Comparison of ENCODE assay signal across 22 mouse cellular contexts in genomic region chr9:22064341-22064740, GRCm38 (mm10). TPM values are rescaled to one million over a fixed set of nuclear protein-coding genes. Genes with fewer than 3 reads are reported as not detected.
DNase-seq lines count a peak whose midpoint lies in the region; ATAC-seq lines count a peak whose summit lies in the region.
"Had no signal": no experiment of that assay in that cellular context is flagged by ENCODE, and none has a peak within 500 bp of the region (broad histone marks: within the 10 kb centered on the region; RNA-seq: fewer than 3 reads in every experiment).

No protein-coding gene starts in this region.

- H3K4me1 ChIP-seq in heart, embryonic 15.5 days (replicated peaks), result 0 out of 2 replicates have a peak, but pooled peaks cover 1% of the 10 kb centered on the region
- H3K4me1 ChIP-seq: limb, embryonic 10.5 days; lung, embryonic 15.5 days; stomach, embryonic 15.5 days had no signal

- no peaks in the 10 kb centered on the region for H3K9me3 ChIP-seq in heart, embryonic 15.5 days (replicated peaks)
- H3K9me3 ChIP-seq: G1E; limb, embryonic 10.5 days; liver, embryonic 12.5 days; lung, embryonic 15.5 days; neural tube, embryonic 13.5 days; stomach, embryonic 15.5 days had no signal

- ATAC-seq in heart, embryonic 15.5 days (replicated peaks; ENCODE audit: insufficient number of reproducible peaks, insufficient read depth, low FRiP score, low read depth), result 0 out of 2 replicates have a peak, but pooled peaks have one; percentile 14
- ATAC-seq in megakaryocyte-erythroid progenitor cell, adult 5-6 weeks (replicated peaks; ENCODE audit: low FRiP score, low TSS enrichment, poor library complexity, severe bottlenecking), result peak; percentile 37; the same call in 1 of the 2 replicates
- no peak for ATAC-seq in megakaryocyte, adult 5-6 weeks (ENCODE audit: poor library complexity, severe bottlenecking)
- ATAC-seq: liver, embryonic 12.5 days had no signal

- peaks cover 39% of the 10 kb centered on the region for H3K36me3 ChIP-seq in heart, embryonic 15.5 days

- DNase-seq in heart, adult 8-10 months (ENCODE audit: low spot score), result no peak
- peak; percentile 26 for DNase-seq in right cerebral cortex, postnatal 25 days
- no peak for DNase-seq in right cerebral cortex, postnatal 4 days
- DNase-seq in cerebellum, adult 9-11 months, result peak; percentile 96
- no peak for DNase-seq in lung, postnatal 4 days
- DNase-seq: adrenal gland, adult 2 months; heart, postnatal 4 days; spleen, adult 18-20 months had no signal

- H3K4me2 ChIP-seq in heart, embryonic 15.5 days, result no peak overlapping the region
- H3K4me2 ChIP-seq: heart, embryonic 11.5 days; liver, embryonic 12.5 days; lung, embryonic 15.5 days; neural tube, embryonic 13.5 days; stomach, embryonic 15.5 days had no signal

- WGBS in heart, embryonic 15.5 days, result 88% methylated on average over 3 of the region's 3 CpGs

- no peaks in the 10 kb centered on the region for H3K27me3 ChIP-seq in heart, embryonic 15.5 days
- H3K27me3 ChIP-seq: liver, embryonic 12.5 days; lung, embryonic 15.5 days; neural tube, embryonic 13.5 days; stomach, embryonic 15.5 days had no signal

- no peak overlapping the region for H3K4me3 ChIP-seq in heart, embryonic 15.5 days
- H3K4me3 ChIP-seq: limb, embryonic 10.5 days; liver, embryonic 12.5 days; lung, embryonic 15.5 days; neural tube, embryonic 13.5 days; stomach, embryonic 15.5 days had no signal

- H3K9ac ChIP-seq in heart, embryonic 15.5 days, result no peak overlapping the region
- H3K9ac ChIP-seq: liver, embryonic 12.5 days; lung, embryonic 15.5 days; neural tube, embryonic 13.5 days; stomach, embryonic 15.5 days had no signal

- no peak overlapping the region for H3K27ac ChIP-seq in heart, embryonic 15.5 days
- H3K27ac ChIP-seq: limb, embryonic 10.5 days; liver, embryonic 12.5 days; lung, embryonic 15.5 days; neural tube, embryonic 13.5 days; stomach, embryonic 15.5 days had no signal

RNA-seq across cellular contexts. Expression of gene Gm49318, which starts 6.7 kb away (rescaled TPM):
- not detected in 2 replicates for polyA plus RNA-seq in heart, embryonic 15.5 days (2015; fragmentation: Nextera tagmentation; extraction: Ambion mirVana)
- under 1 TPM in 1 of 4 experiments, not detected in 3; 0.66 TPM for total RNA-seq in heart, adult 8-10 months (2022)
- not detected in 2 replicates for total RNA-seq in megakaryocyte-erythroid progenitor cell, adult 5-6 weeks (2014; fragmentation: Nextera tagmentation)
- total RNA-seq in megakaryocyte-erythroid progenitor cell, adult 5-6 weeks (2017), result not detected in 2 replicates
- not detected in 2 replicates for total RNA-seq in megakaryocyte, adult 5-6 weeks (2015)
- not detected in 2 replicates for total RNA-seq in megakaryocyte, adult 5-6 weeks (2017)
- total RNA-seq: adrenal gland, adult 2 months; G1E; gastrocnemius, adult 8-10 months; layer of hippocampus, adult 8-10 months; monocyte, adult 5-6 weeks had no signal
- polyA plus RNA-seq: adrenal gland, adult 2 months; G1E; heart, embryonic 11.5 days; kidney, embryonic 16.5 days; limb, embryonic 10.5 days; liver, embryonic 12.5 days; lung, embryonic 15.5 days; neural tube, embryonic 13.5 days; stomach, embryonic 15.5 days had no signal

RNA-seq across cellular contexts. Expression of gene Zfp653, which starts 6.8 kb away (rescaled TPM):
- 8.5 and 11.3 TPM in 2 replicates for polyA plus RNA-seq in heart, embryonic 15.5 days (2015; fragmentation: Nextera tagmentation; extraction: Ambion mirVana)
- total RNA-seq in heart, adult 8-10 months (2022), result 1 to 10 TPM; 3.0 to 5.0 (median 4.7) TPM
- total RNA-seq in megakaryocyte-erythroid progenitor cell, adult 5-6 weeks (2014; fragmentation: Nextera tagmentation), result 10.0 and 11.0 TPM in 2 replicates
- 4.2 and 9.0 TPM in 2 replicates for total RNA-seq in megakaryocyte-erythroid progenitor cell, adult 5-6 weeks (2017)
- 4.4 and 6.1 TPM in 2 replicates for total RNA-seq in megakaryocyte, adult 5-6 weeks (2015)
- 6.2 and 8.6 TPM in 2 replicates for total RNA-seq in megakaryocyte, adult 5-6 weeks (2017)

RNA-seq across cellular contexts. Expression of gene Elavl3, which starts 12.5 kb away (rescaled TPM):
- 0.14 and 1.0 TPM in 2 replicates for polyA plus RNA-seq in heart, embryonic 15.5 days (2015; fragmentation: Nextera tagmentation; extraction: Ambion mirVana)
- under 1 TPM; 0.08 to 0.25 (median 0.11) TPM for total RNA-seq in heart, adult 8-10 months (2022)
- total RNA-seq in megakaryocyte-erythroid progenitor cell, adult 5-6 weeks (2014; fragmentation: Nextera tagmentation), result not detected in 2 replicates
- total RNA-seq in megakaryocyte-erythroid progenitor cell, adult 5-6 weeks (2017), result not detected in 2 replicates
- not detected in 2 replicates for total RNA-seq in megakaryocyte, adult 5-6 weeks (2015)
- total RNA-seq in megakaryocyte, adult 5-6 weeks (2017), result not detected in 2 replicates
- total RNA-seq: monocyte, adult 5-6 weeks had no signal

RNA-seq across cellular contexts. Expression of gene Ecsit, which starts 20.9 kb away (rescaled TPM):
- polyA plus RNA-seq in heart, embryonic 15.5 days (2015; fragmentation: Nextera tagmentation; extraction: Ambion mirVana), result 55.0 and 62.4 TPM in 2 replicates
- total RNA-seq in heart, adult 8-10 months (2022), result 100 to 1,000 TPM; 101 to 109 (median 106) TPM
- 35.7 and 37.0 TPM in 2 replicates for total RNA-seq in megakaryocyte-erythroid progenitor cell, adult 5-6 weeks (2014; fragmentation: Nextera tagmentation)
- total RNA-seq in megakaryocyte-erythroid progenitor cell, adult 5-6 weeks (2017), result 18.6 and 36.6 TPM in 2 replicates
- total RNA-seq in megakaryocyte, adult 5-6 weeks (2015), result 3.9 and 5.0 TPM in 2 replicates
- 10.8 and 11.1 TPM in 2 replicates for total RNA-seq in megakaryocyte, adult 5-6 weeks (2017)

RNA-seq across cellular contexts. Expression of gene Cnn1, which starts 34.7 kb away (rescaled TPM):
- 145 and 157 TPM in 2 replicates for polyA plus RNA-seq in heart, embryonic 15.5 days (2015; fragmentation: Nextera tagmentation; extraction: Ambion mirVana)
- total RNA-seq in heart, adult 8-10 months (2022), result 1 to 10 TPM; 3.4 to 8.7 (median 6.1) TPM
- not detected in 2 replicates for total RNA-seq in megakaryocyte-erythroid progenitor cell, adult 5-6 weeks (2014; fragmentation: Nextera tagmentation)
- total RNA-seq in megakaryocyte-erythroid progenitor cell, adult 5-6 weeks (2017), result 0.19 TPM in 1 of 2 replicates, not detected in the other
- not detected in 2 replicates for total RNA-seq in megakaryocyte, adult 5-6 weeks (2015)
- total RNA-seq in megakaryocyte, adult 5-6 weeks (2017), result not detected in 2 replicates
- total RNA-seq: monocyte, adult 5-6 weeks had no signal
- polyA plus RNA-seq: G1E had no signal

Comparison
In these comparisons a context has a peak if more than half of its experiments do, and no peak if none do; other contexts are left out.
1. DNase-seq: peak in right cerebral cortex, postnatal 25 days (single experiment) and cerebellum, adult 9-11 months (single experiment); none in heart, adult 8-10 months (single experiment), right cerebral cortex, postnatal 4 days (single experiment) and lung, postnatal 4 days (0 of 2).